21 mouse cellular contexts compared by ENCODE assay signal in the genomic region with DNA sequence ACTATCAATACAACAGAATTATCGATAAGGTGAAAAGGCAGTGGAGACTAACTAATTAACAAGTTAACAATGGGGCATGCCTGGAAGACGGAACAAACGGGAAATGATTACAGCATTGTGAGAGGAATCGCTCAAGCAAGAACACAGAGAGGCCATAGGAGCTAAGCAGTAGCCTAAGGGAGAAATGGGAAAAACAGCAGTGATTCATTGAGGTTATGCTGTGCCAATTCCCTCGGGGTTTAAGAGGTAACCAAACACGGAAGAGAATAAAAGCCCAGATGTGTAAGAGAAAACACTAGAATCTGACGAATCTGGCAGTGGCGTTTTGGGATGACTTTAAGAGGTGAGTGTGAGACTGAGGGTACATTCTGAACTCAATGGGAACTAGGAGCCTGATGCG.
DNase-seq lines count a peak whose midpoint lies in the region; ATAC-seq and TF ChIP-seq lines count a peak whose summit lies in the region.
"Had no signal": no experiment of that assay in that cellular context is flagged by ENCODE, and none has a peak within 500 bp of the region (broad histone marks: within the 10 kb centered on the region; RNA-seq: fewer than 3 reads in every experiment).

No protein-coding gene starts in this region.

- H3K4me3 ChIP-seq in hindbrain, embryonic 13.5 days: no peak overlapping the region
- H3K4me3 ChIP-seq in hindbrain, postnatal 0 days (ENCODE audit: low read length): no peak overlapping the region
- H3K4me3 ChIP-seq in neural tube, embryonic 12.5 days: no peak overlapping the region
- no peak overlapping the region for H3K4me3 ChIP-seq in embryonic facial prominence, embryonic 12.5 days
- H3K4me3 ChIP-seq: forebrain, embryonic 12.5 days; heart, embryonic 15.5 days; kidney, embryonic 15.5 days; liver, embryonic 12.5 days; megakaryocyte, embryonic 14.5 days had no signal

- TF ChIP-seq CTCF in hindbrain, postnatal 0 days (IDR thresholded peaks at IDR 0.05; ENCODE audit: low read depth): no peak

- no peak overlapping the region for H3K9ac ChIP-seq in hindbrain, embryonic 13.5 days
- no peak overlapping the region for H3K9ac ChIP-seq in hindbrain, postnatal 0 days (replicated peaks; ENCODE audit: low read length)
- no peak overlapping the region for H3K9ac ChIP-seq in neural tube, embryonic 12.5 days
- H3K9ac ChIP-seq in embryonic facial prominence, embryonic 12.5 days: no peak overlapping the region
- H3K9ac ChIP-seq: forebrain, embryonic 12.5 days; heart, embryonic 15.5 days; kidney, embryonic 15.5 days; liver, embryonic 12.5 days had no signal

- no peaks in the 10 kb centered on the region for H3K27me3 ChIP-seq in hindbrain, embryonic 13.5 days
- no peaks in the 10 kb centered on the region for H3K27me3 ChIP-seq in hindbrain, postnatal 0 days (ENCODE audit: insufficient read depth, low read length)
- H3K27me3 ChIP-seq in neural tube, embryonic 12.5 days (replicated peaks): no peaks in the 10 kb centered on the region
- H3K27me3 ChIP-seq in embryonic facial prominence, embryonic 12.5 days: no peaks in the 10 kb centered on the region
- H3K27me3 ChIP-seq: forebrain, embryonic 12.5 days; heart, embryonic 15.5 days; kidney, embryonic 15.5 days; liver, embryonic 12.5 days; megakaryocyte, embryonic 14.5 days had no signal

- H3K9me3 ChIP-seq in hindbrain, embryonic 13.5 days: no peaks in the 10 kb centered on the region
- H3K9me3 ChIP-seq in hindbrain, postnatal 0 days (ENCODE audit: low read length): no peaks in the 10 kb centered on the region
- no peaks in the 10 kb centered on the region for H3K9me3 ChIP-seq in neural tube, embryonic 12.5 days
- H3K9me3 ChIP-seq in embryonic facial prominence, embryonic 12.5 days: no peaks in the 10 kb centered on the region
- H3K9me3 ChIP-seq: forebrain, embryonic 12.5 days; heart, embryonic 15.5 days; kidney, embryonic 15.5 days; liver, embryonic 12.5 days had no signal

- 43% methylated on average over 9 of the region's 9 CpGs for WGBS in hindbrain, embryonic 13.5 days
- WGBS in hindbrain, postnatal 0 days: 50% methylated on average over 9 of the region's 9 CpGs
- WGBS in neural tube, embryonic 12.5 days: 48% methylated on average over 9 of the region's 9 CpGs
- WGBS in embryonic facial prominence, embryonic 12.5 days: 23% methylated on average over 9 of the region's 9 CpGs

- peaks cover 6% of the 10 kb centered on the region for H3K4me1 ChIP-seq in hindbrain, embryonic 13.5 days (replicated peaks)
- no peaks in the 10 kb centered on the region for H3K4me1 ChIP-seq in hindbrain, postnatal 0 days (ENCODE audit: insufficient read depth, low read length)
- H3K4me1 ChIP-seq in neural tube, embryonic 12.5 days: peaks cover 7% of the 10 kb centered on the region; the same call in 1 of the 2 replicates
- no peaks in the 10 kb centered on the region for H3K4me1 ChIP-seq in embryonic facial prominence, embryonic 12.5 days
- H3K4me1 ChIP-seq: forebrain, embryonic 12.5 days; heart, embryonic 15.5 days; liver, embryonic 12.5 days; megakaryocyte, embryonic 14.5 days had no signal

- DNase-seq in hindbrain, postnatal 0 days (ENCODE audit: low spot score): no peak
- no peak for DNase-seq in neural tube, embryonic 10.5 days (ENCODE audit: extremely low spot score, low spot score)
- DNase-seq in adrenal gland, postnatal 14 days: no peak
- DNase-seq in cerebellum, postnatal 4 days (ENCODE audit: low spot score in 2 of 2): no peak
- DNase-seq in thymus, postnatal 36 days: no peak
- DNase-seq: adrenal gland, postnatal 25 days; cerebellum, adult 11 months; cerebellum, postnatal 25 days; gastrocnemius, postnatal 10 days; heart, adult 11 months; lung, adult 2 months; right cerebral cortex, adult 18-20 months had no signal

- peak overlapping the region; percentile 26 for H3K4me2 ChIP-seq in hindbrain, embryonic 13.5 days
- H3K4me2 ChIP-seq in hindbrain, postnatal 0 days (ENCODE audit: low read depth, low read length): no peak overlapping the region
- peak overlapping the region; percentile 18; the same call in 1 of the 2 replicates for H3K4me2 ChIP-seq in neural tube, embryonic 12.5 days (replicated peaks)
- 0 out of 2 replicates have a peak overlapping the region, but pooled peaks have one; percentile 3 for H3K4me2 ChIP-seq in embryonic facial prominence, embryonic 12.5 days (replicated peaks)
- H3K4me2 ChIP-seq: forebrain, embryonic 12.5 days; heart, embryonic 15.5 days; kidney, embryonic 15.5 days; liver, embryonic 12.5 days had no signal

- no peaks in the 10 kb centered on the region for H3K36me3 ChIP-seq in hindbrain, embryonic 13.5 days
- H3K36me3 ChIP-seq in hindbrain, postnatal 0 days (ENCODE audit: insufficient read depth, low read length): no peaks in the 10 kb centered on the region
- no peaks in the 10 kb centered on the region for H3K36me3 ChIP-seq in neural tube, embryonic 12.5 days
- H3K36me3 ChIP-seq in embryonic facial prominence, embryonic 12.5 days: no peaks in the 10 kb centered on the region
- H3K36me3 ChIP-seq: forebrain, embryonic 12.5 days; heart, embryonic 15.5 days; kidney, embryonic 15.5 days; liver, embryonic 12.5 days had no signal

- no peak for ATAC-seq in hindbrain, embryonic 13.5 days (ENCODE audit: low FRiP score)
- ATAC-seq in hindbrain, postnatal 0 days: no peak
- ATAC-seq in neural tube, embryonic 12.5 days (ENCODE audit: low FRiP score, low read depth): no peak
- no peak for ATAC-seq in embryonic facial prominence, embryonic 12.5 days (ENCODE audit: insufficient number of reproducible peaks, insufficient read depth, low FRiP score, low TSS enrichment)
- ATAC-seq: intestine, postnatal 0 days; liver, embryonic 12.5 days had no signal

- H3K27ac ChIP-seq in hindbrain, embryonic 13.5 days: no peak overlapping the region
- no peak overlapping the region for H3K27ac ChIP-seq in hindbrain, postnatal 0 days
- no peak overlapping the region for H3K27ac ChIP-seq in neural tube, embryonic 12.5 days
- H3K27ac ChIP-seq in embryonic facial prominence, embryonic 12.5 days: no peak overlapping the region
- H3K27ac ChIP-seq: forebrain, embryonic 12.5 days; heart, embryonic 15.5 days; kidney, embryonic 15.5 days; liver, embryonic 12.5 days had no signal
